Mouse (Mus musculus): Measurements from ENCODE around the gene Slc16a14.

DNA sequence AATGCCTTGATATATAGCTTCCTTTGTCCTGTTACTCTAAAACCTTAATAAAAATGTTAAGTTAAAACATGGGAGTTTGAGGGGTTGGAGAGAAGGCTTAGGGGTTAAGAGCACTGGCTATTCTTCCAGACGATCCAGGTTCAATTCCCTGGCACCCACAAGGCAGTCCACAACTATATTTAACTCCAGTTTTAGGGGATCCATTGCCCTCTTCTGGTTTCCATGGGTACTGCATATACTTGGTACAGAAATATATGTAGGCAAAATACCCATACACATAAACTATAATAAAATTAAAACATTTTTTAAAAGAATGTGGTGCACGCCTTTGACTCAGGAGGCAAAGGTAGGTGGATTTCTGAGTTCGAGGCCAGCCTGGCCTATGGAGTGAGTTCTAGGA is 49.8 kb downstream of the Slc16a14 start:
- TF ChIP-seq CTCF (conservative IDR thresholded peaks at IDR 0.05; ENCODE audit: low read length) (peak; percentile 76), NANOG (IDR thresholded peaks at IDR 0.05; ENCODE audit: borderline replicate concordance, low read length) (no peak), POU5F1 (IDR thresholded peaks at IDR 0.05; ENCODE audit: borderline replicate concordance, low read length) (no peak)
